Mouse (Mus musculus) lung, adult 18-20 months (tissue): ENCODE measurements around the gene Tas2r121.
"Not testable (repeated sequence)": the region's sequence is repeated elsewhere in the genome, so short reads cannot be mapped to it uniquely, and the experiment has no call there.

Source experiments
- DNase-seq, 2 experiments: peaks; one replicate each; pipeline ENCODE4 v3.0.0; 2022; ENCODE audit warnings: mixed read lengths in 2 of 2

Gene Tas2r121

GRCm38 (mm10) chr6:132700907-132701306, at the start of gene Tas2r121:
Tas2r121 (minus strand) TSS chr6:132701007.
- no peak for DNase-seq

- DNase-seq: no peak
Measured at GRCm38 (mm10) chr6:132750206-132750605, 49.4 kb upstream of the Tas2r121 start.

DNA sequence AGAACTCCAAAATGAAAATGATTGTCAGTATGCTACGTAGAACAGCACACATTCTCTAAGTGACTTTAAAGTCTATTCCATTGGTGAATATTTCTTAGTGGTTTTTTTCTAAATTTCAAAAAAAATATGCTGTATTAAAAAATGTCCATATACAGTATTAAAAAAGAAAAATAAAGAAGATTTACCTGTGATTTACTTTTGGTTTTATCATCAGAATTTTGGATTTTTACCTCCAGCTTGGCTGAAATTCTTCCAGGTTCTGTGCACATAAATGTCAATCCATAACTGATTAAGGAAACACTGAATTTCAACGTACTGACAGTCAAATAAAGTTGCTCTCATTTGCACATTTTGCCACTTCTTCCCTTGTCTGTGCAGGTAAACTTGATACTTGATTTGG, 37.1 kb upstream of the Tas2r121 start, which contains the start of gene Tas2r115:
Tas2r115 (minus strand) TSS at position 101 of the 400 bp plus-strand sequence.
- DNase-seq: no peak

DNA sequence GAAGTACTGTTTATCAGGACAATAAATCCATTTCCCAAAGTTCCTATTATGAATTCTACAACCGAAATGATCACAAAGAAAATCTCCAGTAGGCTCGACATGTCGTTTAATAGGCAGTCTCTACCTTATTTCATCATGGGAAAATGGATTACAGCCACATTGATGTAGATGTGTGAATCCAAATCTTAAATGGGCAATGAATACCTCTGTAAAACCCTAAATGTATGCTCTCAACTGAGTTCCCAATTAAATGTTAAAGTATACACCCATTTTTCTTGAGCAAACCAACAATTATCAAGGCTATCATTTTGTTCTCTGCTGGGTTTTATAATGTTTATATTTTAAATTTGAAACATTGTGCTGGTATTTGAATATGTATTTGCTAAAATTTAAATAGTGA, 11.0 kb upstream of the Tas2r121 start, which contains the start of gene Tas2r122:
Tas2r122 (minus strand) TSS at position 101 of the 400 bp plus-strand sequence.
- no peak for DNase-seq

DNA sequence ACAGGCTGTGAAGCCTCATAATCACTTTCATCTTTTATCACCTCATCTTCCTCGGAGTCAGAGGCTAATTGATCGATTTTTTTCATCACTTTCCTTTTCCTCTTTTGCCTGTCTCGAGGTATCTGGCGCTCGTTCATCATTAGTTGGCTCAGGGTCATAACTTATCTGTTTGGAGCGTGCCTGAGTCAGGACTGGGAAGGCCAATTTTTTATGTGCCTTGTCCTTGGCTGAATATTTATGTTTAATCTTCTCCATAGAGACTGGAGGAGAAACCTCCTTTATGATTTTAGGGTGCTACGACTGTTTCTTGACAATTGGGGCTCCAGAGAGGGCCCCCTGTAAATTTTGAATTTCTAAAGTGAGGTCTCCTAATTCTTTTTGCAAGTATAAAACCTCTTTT, 9.2 kb downstream of the Tas2r121 start:
- DNase-seq: not testable (repeated sequence)

DNA sequence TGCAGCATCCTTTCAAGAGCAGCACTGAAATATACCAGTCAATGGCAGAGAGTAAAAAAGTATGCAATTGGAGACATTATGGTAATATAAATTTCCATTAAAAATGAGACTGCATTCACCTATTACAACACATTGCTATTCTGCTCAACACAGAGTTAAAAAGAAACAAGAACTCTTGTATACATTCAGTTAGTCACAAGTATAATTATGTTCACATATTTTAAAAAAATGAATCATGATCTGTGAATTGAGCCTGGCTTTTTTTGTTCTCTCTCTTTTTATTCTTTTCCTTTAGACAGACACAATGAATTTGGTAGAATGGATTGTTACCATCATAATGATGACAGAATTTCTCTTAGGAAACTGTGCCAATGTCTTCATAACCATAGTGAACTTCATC, 44.2 kb downstream of the Tas2r121 start, which contains the start of gene Tas2r120:
Tas2r120 (plus strand) TSS at position 301 of the 400 bp plus-strand sequence.
- DNase-seq: no peak

GRCm38 (mm10) chr6:132651426-132651825, 49.4 kb downstream of the Tas2r121 start, which contains the start of gene A630073D07Rik:
A630073D07Rik (minus strand) TSS chr6:132651526.
- no peak for DNase-seq
